Mouse (Mus musculus) left cerebral cortex, adult 18-20 months (tissue): ENCODE data around the gene Faah. TPM values are rescaled to one million over a fixed set of nuclear protein-coding genes. Genes with fewer than 3 reads are reported as not detected.

ENCODE experiments used
- total RNA-seq, 2 experiments: library from RNA; stranded (reverse); gene quantifications; 2 replicates each; pipeline ENCODE4 v1.2.3; 2021

Gene Faah
- total RNA-seq, 2 experiments from 2014 or later: 85.2 to 101 TPM

Other genes starting within 250 kb of the Faah start
- not detected for gene Tex38, start 236.9 kb downstream of the Faah start, total RNA-seq
- gene Atpaf1, start 233.1 kb downstream of the Faah start, total RNA-seq: 10 to 100 TPM; 75.2 to 86.0 TPM
- 1 to 10 TPM; 4.0 to 6.7 TPM for gene Mob3c, start 189.8 kb downstream of the Faah start, total RNA-seq
- 10 to 100 TPM; 29.6 to 39.5 TPM for gene Mknk1, start 178.7 kb downstream of the Faah start, total RNA-seq
- under 1 TPM; 0.28 to 0.30 TPM for gene Kncn, start 133.5 kb downstream of the Faah start, total RNA-seq
- gene 6430628N08Rik, start 127.3 kb downstream of the Faah start, total RNA-seq: under 1 TPM; 0.56 to 0.67 TPM
- gene Dmbx1, start 78.0 kb downstream of the Faah start, total RNA-seq: not detected
- 10 to 100 TPM; 13.3 TPM for gene Nsun4, start 36.0 kb upstream of the Faah start, total RNA-seq
- gene Uqcrh, start 57.1 kb upstream of the Faah start, total RNA-seq: 100 to 1,000 TPM; 434 to 461 TPM
- gene Lrrc41, start 57.3 kb upstream of the Faah start, total RNA-seq: 10 to 100 TPM; 44.7 to 54.3 TPM
- gene Rad54l, start 105.8 kb upstream of the Faah start, total RNA-seq: under 1 TPM; 0.49 TPM
- 10 to 100 TPM; 77.7 to 83.0 TPM for gene Pomgnt1, start 105.9 kb upstream of the Faah start, total RNA-seq
- gene Lurap1, start 133.4 kb upstream of the Faah start, total RNA-seq: 10 to 100 TPM; 36.7 to 37.7 TPM
- gene Tspan1, start 149.7 kb upstream of the Faah start, total RNA-seq: under 1 TPM in 1 of 2 experiments, not detected in 1; 0.33 TPM
- gene 1700042G07Rik, start 155.4 kb upstream of the Faah start, total RNA-seq: not detected
- gene Gm49337, start 155.5 kb upstream of the Faah start, total RNA-seq: 1 to 10 TPM; 2.3 to 5.9 TPM
- 10 to 100 TPM; 36.2 to 38.8 TPM for gene Pik3r3, start 203.7 kb upstream of the Faah start, total RNA-seq